ENCODE assay signal across 7 mouse cellular contexts in genomic region chr2:25054221-25055067, GRCm38 (mm10). TPM values are rescaled to one million over a fixed set of nuclear protein-coding genes. Genes with fewer than 3 reads are reported as not detected.
DNase-seq lines count a peak whose midpoint lies in the region; ATAC-seq and TF ChIP-seq lines count a peak whose summit lies in the region.

Nsmf (plus strand) TSS chr2:25054355.

- no peaks in the 10 kb centered on the region for H3K27me3 ChIP-seq in intestine, postnatal 0 days (replicated peaks; ENCODE audit: control insufficient read depth, insufficient read depth, low read length)
- no peaks in the 10 kb centered on the region for H3K27me3 ChIP-seq in midbrain, embryonic 12.5 days
- H3K27me3 ChIP-seq in small intestine, adult 2 months (ENCODE audit: control insufficient read depth, insufficient read depth, low read length): no peaks in the 10 kb centered on the region

- peak within 1 kb of the TSS; percentile 58 for H3K9ac ChIP-seq in intestine, postnatal 0 days (ENCODE audit: low read depth, low read length)
- peak within 1 kb of the TSS; percentile 79 for H3K9ac ChIP-seq in midbrain, embryonic 12.5 days (replicated peaks)

- H3K36me3 ChIP-seq in intestine, postnatal 0 days (ENCODE audit: control insufficient read depth, insufficient read depth): peaks cover 42% of the 10 kb centered on the region
- peaks cover 25% of the 10 kb centered on the region; the same call in 1 of the 2 replicates for H3K36me3 ChIP-seq in midbrain, embryonic 12.5 days
- H3K36me3 ChIP-seq in small intestine, adult 2 months (ENCODE audit: control insufficient read depth, insufficient read depth, low read length): peaks cover 2% of the 10 kb centered on the region; the same call in 1 of the 2 replicates

- peak; percentile 59 for TF ChIP-seq CTCF in intestine, postnatal 0 days (IDR thresholded peaks at IDR 0.05; ENCODE audit: low read depth)
- TF ChIP-seq CTCF in small intestine, adult 2 months (IDR thresholded peaks at IDR 0.05; ENCODE audit: extremely low read depth, insufficient read length, insufficient replicate concordance, low read depth, low read length): no peak

- 0 out of 2 replicates have a peak, but pooled peaks cover 2% of the 10 kb centered on the region for H3K4me1 ChIP-seq in intestine, postnatal 0 days (replicated peaks; ENCODE audit: control insufficient read depth, insufficient read depth, low read length)
- H3K4me1 ChIP-seq in midbrain, embryonic 12.5 days: peaks cover 13% of the 10 kb centered on the region
- peaks cover 5% of the 10 kb centered on the region; the same call in 1 of the 2 replicates for H3K4me1 ChIP-seq in small intestine, adult 2 months (ENCODE audit: control insufficient read depth, insufficient read depth, insufficient read length, low read length)

- WGBS in intestine, postnatal 0 days: 4% methylated on average over 47 of the region's 47 CpGs
- WGBS in midbrain, embryonic 12.5 days: 6% methylated on average over 47 of the region's 47 CpGs
- 2% methylated on average over 47 of the region's 47 CpGs for WGBS in small intestine, adult 2 months

- intact Hi-C loops in left cerebral cortex, postnatal 4 days (cut with DNase I): no loop called here

- DNase-seq in adrenal gland, adult 8-10 months: peak; percentile 80
- peak; percentile 88 for DNase-seq in embryo, embryonic 9.5 days (ENCODE audit: extremely low spot score)
- DNase-seq in gonadal fat pad, adult 2 months (ENCODE audit: low read depth): no peak
- peak; percentile 85 for DNase-seq in left cerebral cortex, postnatal 4 days

- peak within 1 kb of the TSS; percentile 60 for H3K4me3 ChIP-seq in intestine, postnatal 0 days (ENCODE audit: low read depth, low read length)
- peak within 1 kb of the TSS; percentile 88 for H3K4me3 ChIP-seq in midbrain, embryonic 12.5 days
- peak within 1 kb of the TSS; percentile 71 for H3K4me3 ChIP-seq in small intestine, adult 2 months (ENCODE audit: low read depth, low read length)

- ATAC-seq in intestine, postnatal 0 days: peak; percentile 79
- ATAC-seq in midbrain, embryonic 12.5 days (ENCODE audit: low FRiP score, low read depth): peak; percentile 94

- TF ChIP-seq POLR2A in small intestine, adult 2 months (IDR thresholded peaks at IDR 0.05; ENCODE audit: low read depth, low read length): peak; percentile 59

- no peaks in the 10 kb centered on the region for H3K9me3 ChIP-seq in intestine, postnatal 0 days (ENCODE audit: control insufficient read depth)
- no peaks in the 10 kb centered on the region for H3K9me3 ChIP-seq in midbrain, embryonic 12.5 days

- H3K27ac ChIP-seq in intestine, postnatal 0 days (ENCODE audit: low read depth, low read length): no peak within 1 kb of the TSS
- peak within 1 kb of the TSS; percentile 56 for H3K27ac ChIP-seq in midbrain, embryonic 12.5 days (replicated peaks)
- H3K27ac ChIP-seq in small intestine, adult 2 months (ENCODE audit: insufficient read depth, low read depth, low read length): no peak within 1 kb of the TSS

- H3K4me2 ChIP-seq in intestine, postnatal 0 days (replicated peaks; ENCODE audit: low read depth): peak within 1 kb of the TSS; percentile 82
- H3K4me2 ChIP-seq in midbrain, embryonic 12.5 days (replicated peaks): peak within 1 kb of the TSS; percentile 93

RNA-seq across cellular contexts. Expression of gene Nsmf, which starts in this region (rescaled TPM):
- 10 to 100 TPM; 41.6 to 84.4 (median 63.1) TPM for total RNA-seq in adrenal gland, adult 8-10 months (2022)
- polyA plus RNA-seq in gonadal fat pad, adult 2 months (2012; rRNA removed): 272 and 279 TPM in 2 replicates
- polyA plus RNA-seq in intestine, postnatal 0 days (2015; fragmentation: Nextera tagmentation; extraction: Ambion mirVana): 17.0 and 17.6 TPM in 2 replicates
- total RNA-seq in left cerebral cortex, postnatal 4 days (2021): 100 to 1,000 TPM; 342 to 359 TPM
- 102 and 104 TPM in 2 replicates for polyA plus RNA-seq in midbrain, embryonic 12.5 days (2016; fragmentation: Nextera tagmentation; extraction: Ambion mirVana)
- polyA plus RNA-seq in small intestine, adult 2 months (2012; rRNA removed): 93.0 and 100 TPM in 2 replicates

Comparison
In these comparisons a context has a peak if more than half of its experiments do, and no peak if none do; other contexts are left out.
1. RNA of gene Nsmf (total RNA-seq): 342 to 359 TPM in left cerebral cortex, postnatal 4 days; 41.6 to 84.4 TPM in adrenal gland, adult 8-10 months; every median in the first group is over 4 times any median in the second.
2. Peak in every context shown above with its lines, with median percentiles within 50 percentile points of each other: H3K4me3 ChIP-seq.